Mouse (Mus musculus): Measurements from ENCODE around the gene Trp53. TPM values are rescaled to one million over a fixed set of nuclear protein-coding genes. Genes with fewer than 3 reads are reported as not detected.
"Not testable (repeated sequence)": the region's sequence is repeated elsewhere in the genome, so short reads cannot be mapped to it uniquely, and the experiment has no call there.

The Trp53 gene
- polyA plus RNA-seq (2014; fragmentation: Nextera tagmentation; extraction: Ambion mirVana) = 111 and 133 TPM in 2 replicates

DNA sequence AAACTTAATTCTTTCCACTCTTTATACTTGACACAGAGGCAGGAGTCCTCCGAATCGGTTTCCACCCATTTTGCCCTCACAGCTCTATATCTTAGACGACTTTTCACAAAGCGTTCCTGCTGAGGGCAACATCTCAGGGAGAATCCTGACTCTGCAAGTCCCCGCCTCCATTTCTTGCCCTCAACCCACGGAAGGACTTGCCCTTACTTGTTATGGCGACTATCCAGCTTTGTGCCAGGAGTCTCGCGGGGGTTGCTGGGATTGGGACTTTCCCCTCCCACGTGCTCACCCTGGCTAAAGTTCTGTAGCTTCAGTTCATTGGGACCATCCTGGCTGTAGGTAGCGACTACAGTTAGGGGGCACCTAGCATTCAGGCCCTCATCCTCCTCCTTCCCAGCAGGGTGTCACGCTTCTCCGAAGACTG, at the start of gene Trp53, which contains the start of gene Wrap53:
Trp53 (plus strand) TSS at position 269 of the 424 bp plus-strand sequence.
Wrap53 (minus strand) TSS at position 165 of the 424 bp plus-strand sequence.
- under 1% methylated on average over 13 of the region's 13 CpGs for WGBS
- Histone ChIP-seq H3K9ac (ENCODE audit: low read depth, low read length) (peak within 1 kb of the TSS; percentile 86), H3K4me2 (ENCODE audit: low read depth, low read length) (peak within 1 kb of the TSS; percentile 69), H3K4me1 (ENCODE audit: control insufficient read depth, insufficient read depth, low read length) (peaks cover 22% of the 10 kb centered on the region), H3K27me3 (replicated peaks; ENCODE audit: control insufficient read depth, insufficient read depth, low read length) (no peaks in the 10 kb centered on the region), H3K9me3 (ENCODE audit: control insufficient read depth, low read length) (no peaks in the 10 kb centered on the region), H3K36me3 (ENCODE audit: control insufficient read depth, insufficient read depth, low read length) (peaks cover 16% of the 10 kb centered on the region; the same call in 1 of the 2 replicates), H3K27ac (replicated peaks; ENCODE audit: low read depth, low read length) (peak within 1 kb of the TSS; percentile 97), H3K4me3 (ENCODE audit: low read depth, low read length) (peak within 1 kb of the TSS; percentile 73)
- DNase-seq (ENCODE audit: low spot score) (peak; percentile 98), ATAC-seq (ENCODE audit: low read depth) (peak; percentile 66)

GRCm38 (mm10) chr11:69530755-69531154, 49.4 kb upstream of the Trp53 start:
- not testable (repeated sequence) for H3K36me3 ChIP-seq (ENCODE audit: control insufficient read depth, insufficient read depth, low read length); H3K27me3 ChIP-seq (replicated peaks; ENCODE audit: control insufficient read depth, insufficient read depth, low read length); H3K9me3 ChIP-seq (ENCODE audit: control insufficient read depth, low read length); H3K4me2 ChIP-seq (ENCODE audit: low read depth, low read length); ATAC-seq (ENCODE audit: low read depth); DNase-seq (ENCODE audit: low spot score); H3K27ac ChIP-seq (replicated peaks; ENCODE audit: low read depth, low read length); H3K4me3 ChIP-seq (ENCODE audit: low read depth, low read length); H3K9ac ChIP-seq (ENCODE audit: low read depth, low read length)
- 85% methylated on average over 6 of the region's 6 CpGs for WGBS
- peaks cover 12% of the 10 kb centered on the region for H3K4me1 ChIP-seq (ENCODE audit: control insufficient read depth, insufficient read depth, low read length)

- WGBS = 72% methylated on average over 7 of the region's 7 CpGs
- Histone ChIP-seq H3K36me3 (ENCODE audit: control insufficient read depth, insufficient read depth, low read length) (no peaks in the 10 kb centered on the region), H3K4me3 (ENCODE audit: low read depth, low read length) (no peak overlapping the region), H3K9ac (ENCODE audit: low read depth, low read length) (no peak overlapping the region), H3K4me2 (ENCODE audit: low read depth, low read length) (no peak overlapping the region), H3K9me3 (ENCODE audit: control insufficient read depth, low read length) (no peaks in the 10 kb centered on the region), H3K27ac (replicated peaks; ENCODE audit: low read depth, low read length) (no peak overlapping the region), H3K27me3 (replicated peaks; ENCODE audit: control insufficient read depth, insufficient read depth, low read length) (no peaks in the 10 kb centered on the region), H3K4me1 (ENCODE audit: control insufficient read depth, insufficient read depth, low read length) (peaks cover 4% of the 10 kb centered on the region)
- ATAC-seq (ENCODE audit: low read depth) (no peak), DNase-seq (ENCODE audit: low spot score) (no peak)
These were observed 47.5 kb upstream of the Trp53 start for GRCm38 (mm10) chr11:69532480-69533150.

- Histone ChIP-seq H3K4me2 (ENCODE audit: low read depth, low read length) (no peak overlapping the region), H3K9me3 (ENCODE audit: control insufficient read depth, low read length) (no peaks in the 10 kb centered on the region), H3K9ac (ENCODE audit: low read depth, low read length) (no peak overlapping the region), H3K27ac (replicated peaks; ENCODE audit: low read depth, low read length) (no peak overlapping the region), H3K36me3 (ENCODE audit: control insufficient read depth, insufficient read depth, low read length) (no peaks in the 10 kb centered on the region), H3K4me1 (ENCODE audit: control insufficient read depth, insufficient read depth, low read length) (no peaks in the 10 kb centered on the region), H3K27me3 (replicated peaks; ENCODE audit: control insufficient read depth, insufficient read depth, low read length) (no peaks in the 10 kb centered on the region), H3K4me3 (ENCODE audit: low read depth, low read length) (no peak overlapping the region)
- no peak for ATAC-seq (ENCODE audit: low read depth)
- no peak for DNase-seq (ENCODE audit: low spot score)
- WGBS = 92% methylated on average over 1 of the region's 1 CpGs
These were observed 45.2 kb upstream of the Trp53 start for GRCm38 (mm10) chr11:69534990-69535389.

DNA sequence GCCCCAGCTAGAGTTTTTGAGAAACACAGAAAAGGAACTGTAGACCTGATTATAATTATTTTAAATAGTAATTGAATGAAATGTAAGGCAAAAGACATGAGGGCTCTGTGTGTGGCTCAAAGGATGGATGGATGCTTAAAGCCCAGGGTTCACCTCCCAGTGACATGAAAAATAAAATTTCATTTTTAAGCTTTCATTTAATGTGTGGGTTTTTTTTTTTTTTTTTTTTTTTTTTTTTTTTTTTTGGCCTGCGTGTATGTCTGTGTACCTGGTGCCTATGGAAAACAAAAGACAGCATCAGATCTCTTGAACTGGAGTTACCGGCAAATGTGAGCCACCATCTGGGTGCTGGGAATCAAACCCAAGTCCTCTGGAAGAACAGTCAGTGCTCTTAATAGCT, 39.5 kb upstream of the Trp53 start:
- 93% methylated on average over 2 of the region's 2 CpGs for WGBS
- Histone ChIP-seq H3K4me3 (ENCODE audit: low read depth, low read length) (no peak overlapping the region), H3K4me1 (ENCODE audit: control insufficient read depth, insufficient read depth, low read length) (0 out of 2 replicates have a peak, but pooled peaks cover 4% of the 10 kb centered on the region), H3K36me3 (ENCODE audit: control insufficient read depth, insufficient read depth, low read length) (no peaks in the 10 kb centered on the region), H3K27me3 (replicated peaks; ENCODE audit: control insufficient read depth, insufficient read depth, low read length) (no peaks in the 10 kb centered on the region), H3K4me2 (ENCODE audit: low read depth, low read length) (no peak overlapping the region), H3K9me3 (ENCODE audit: control insufficient read depth, low read length) (no peaks in the 10 kb centered on the region), H3K9ac (ENCODE audit: low read depth, low read length) (no peak overlapping the region), H3K27ac (replicated peaks; ENCODE audit: low read depth, low read length) (no peak overlapping the region)
- DNase-seq (ENCODE audit: low spot score) (no peak), ATAC-seq (ENCODE audit: low read depth) (no peak)

DNA sequence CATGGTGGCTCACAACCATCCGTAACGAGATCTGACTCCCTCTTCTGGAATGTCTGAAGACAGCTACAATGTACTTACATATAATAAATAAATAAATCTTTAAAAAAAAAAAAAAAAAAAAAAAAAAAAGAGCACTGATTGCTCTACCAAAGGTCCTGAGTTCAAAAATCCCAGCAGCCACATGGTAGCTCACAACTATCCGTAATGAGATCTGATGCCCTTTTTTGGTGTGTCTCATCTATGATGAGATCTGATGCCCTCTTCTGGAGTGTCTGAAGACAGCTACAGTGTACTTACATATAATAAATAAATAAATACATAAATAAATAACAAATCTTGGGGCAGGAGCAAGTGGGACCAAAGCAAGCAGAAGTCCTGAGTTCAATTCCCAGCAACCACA, 38.4 kb upstream of the Trp53 start:
- WGBS = 64% methylated on average over 1 of the region's 3 CpGs
- not testable (repeated sequence) for H3K36me3 ChIP-seq (ENCODE audit: control insufficient read depth, insufficient read depth, low read length); H3K4me1 ChIP-seq (ENCODE audit: control insufficient read depth, insufficient read depth, low read length); H3K9me3 ChIP-seq (ENCODE audit: control insufficient read depth, low read length); H3K27me3 ChIP-seq (replicated peaks; ENCODE audit: control insufficient read depth, insufficient read depth, low read length); H3K27ac ChIP-seq (replicated peaks; ENCODE audit: low read depth, low read length); DNase-seq (ENCODE audit: low spot score); ATAC-seq (ENCODE audit: low read depth); H3K9ac ChIP-seq (ENCODE audit: low read depth, low read length); H3K4me3 ChIP-seq (ENCODE audit: low read depth, low read length); H3K4me2 ChIP-seq (ENCODE audit: low read depth, low read length)

- 28% methylated on average over 3 of the region's 3 CpGs for WGBS
- H3K4me1 ChIP-seq (ENCODE audit: control insufficient read depth, insufficient read depth, low read length) = peaks cover 9% of the 10 kb centered on the region; the same call in 1 of the 2 replicates
- no peaks in the 10 kb centered on the region for H3K27me3 ChIP-seq (replicated peaks; ENCODE audit: control insufficient read depth, insufficient read depth, low read length)
- H3K4me2 ChIP-seq (ENCODE audit: low read depth, low read length) = no peak overlapping the region
- no peaks in the 10 kb centered on the region for H3K9me3 ChIP-seq (ENCODE audit: control insufficient read depth, low read length)
- DNase-seq (ENCODE audit: low spot score) (no peak), ATAC-seq (ENCODE audit: low read depth) (no peak)
- no peak overlapping the region for H3K4me3 ChIP-seq (ENCODE audit: low read depth, low read length)
- H3K36me3 ChIP-seq (ENCODE audit: control insufficient read depth, insufficient read depth, low read length) = no peaks in the 10 kb centered on the region
- H3K27ac ChIP-seq (replicated peaks; ENCODE audit: low read depth, low read length) = no peak overlapping the region
- H3K9ac ChIP-seq (ENCODE audit: low read depth, low read length) = no peak overlapping the region
These were observed 36.6 kb upstream of the Trp53 start for GRCm38 (mm10) chr11:69543598-69543997.

GRCm38 (mm10) chr11:69545957-69546356, 34.2 kb upstream of the Trp53 start:
- Histone ChIP-seq H3K36me3 (ENCODE audit: control insufficient read depth, insufficient read depth, low read length) (no peaks in the 10 kb centered on the region), H3K9me3 (ENCODE audit: control insufficient read depth, low read length) (no peaks in the 10 kb centered on the region), H3K27me3 (replicated peaks; ENCODE audit: control insufficient read depth, insufficient read depth, low read length) (no peaks in the 10 kb centered on the region), H3K4me2 (ENCODE audit: low read depth, low read length) (peak overlapping the region; percentile 82), H3K4me3 (ENCODE audit: low read depth, low read length) (peak overlapping the region; percentile 52), H3K4me1 (ENCODE audit: control insufficient read depth, insufficient read depth, low read length) (peaks cover 9% of the 10 kb centered on the region; the same call in 1 of the 2 replicates), H3K27ac (replicated peaks; ENCODE audit: low read depth, low read length) (peak overlapping the region; percentile 86), H3K9ac (ENCODE audit: low read depth, low read length) (peak overlapping the region; percentile 73)
- DNase-seq (ENCODE audit: low spot score) (peak; percentile 36), ATAC-seq (ENCODE audit: low read depth) (no peak)
- WGBS = 11% methylated on average over 6 of the region's 7 CpGs
